Comparison of ENCODE assay signal across 24 mouse cellular contexts in the genomic region with DNA sequence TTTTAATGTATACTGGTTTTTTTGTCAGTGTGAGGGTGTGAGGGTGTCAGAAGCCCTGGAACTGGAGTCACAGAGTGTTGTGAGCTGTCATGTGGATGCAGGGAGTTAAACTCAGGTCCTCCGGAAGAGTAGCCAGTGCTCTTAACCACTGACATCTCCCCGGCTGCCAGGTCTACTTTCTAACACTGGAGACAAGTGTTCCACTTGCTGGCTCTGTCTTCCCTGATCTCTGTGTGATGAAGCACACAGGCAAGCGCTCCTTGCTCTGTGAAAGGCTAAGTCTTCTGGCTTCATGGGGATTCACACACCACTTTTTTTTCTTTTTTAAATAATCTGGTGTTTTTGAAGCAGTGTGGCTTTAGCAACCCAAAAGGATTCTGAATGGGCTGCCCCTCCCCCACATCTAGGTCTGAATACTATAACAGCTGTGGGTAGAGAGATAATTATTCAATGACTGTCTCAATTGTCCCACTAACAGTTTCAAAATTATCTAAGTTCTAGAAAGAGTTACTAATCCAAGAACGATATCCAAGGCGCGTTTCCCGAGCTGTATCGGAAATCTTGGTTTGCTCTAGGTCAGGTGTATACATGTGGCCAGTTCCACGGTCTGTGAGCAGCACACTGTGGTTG.
DNase-seq lines count a peak whose midpoint lies in the region; ATAC-seq and TF ChIP-seq lines count a peak whose summit lies in the region.
"Had no signal": no experiment of that assay in that cellular context is flagged by ENCODE, and none has a peak within 500 bp of the region (broad histone marks: within the 10 kb centered on the region; RNA-seq: fewer than 3 reads in every experiment).

No protein-coding gene starts in this region.

- H3K36me3 ChIP-seq in heart, embryonic 10.5 days = no peaks in the 10 kb centered on the region
- H3K36me3 ChIP-seq in heart, adult 2 months (ENCODE audit: control insufficient read depth, insufficient read depth, low read length) = peaks cover 2% of the 10 kb centered on the region; the same call in 1 of the 2 replicates
- no peaks in the 10 kb centered on the region for H3K36me3 ChIP-seq in liver, embryonic 12.5 days
- H3K36me3 ChIP-seq in MEL (ENCODE audit: control insufficient read depth in 1 of 2, insufficient read depth in 2 of 2, low read length in 2 of 2) = peaks cover 0 to 18% of the 10 kb centered on the region in 2 experiments; a peak in 2 of 4 replicates
- H3K36me3 ChIP-seq in midbrain, embryonic 12.5 days = no peaks in the 10 kb centered on the region
- H3K36me3 ChIP-seq: kidney, embryonic 15.5 days; limb, embryonic 13.5 days; lung, embryonic 15.5 days had no signal

- no peaks in the 10 kb centered on the region for H3K9me3 ChIP-seq in heart, embryonic 10.5 days
- no peaks in the 10 kb centered on the region for H3K9me3 ChIP-seq in liver, embryonic 12.5 days (replicated peaks)
- H3K9me3 ChIP-seq in MEL (replicated peaks; ENCODE audit: insufficient read depth, low read length) = no peaks in the 10 kb centered on the region
- no peaks in the 10 kb centered on the region for H3K9me3 ChIP-seq in midbrain, embryonic 12.5 days
- H3K9me3 ChIP-seq: kidney, embryonic 15.5 days; limb, embryonic 13.5 days; lung, embryonic 15.5 days had no signal

- peak; percentile 75 for DNase-seq in heart, embryonic 10.5 days (ENCODE audit: low spot score)
- no peak for DNase-seq in heart, adult 2 months
- DNase-seq in liver (peak; percentile 8), MEL (ENCODE audit: low read depth, low spot score) (no peak)
- DNase-seq: adrenal gland, postnatal 36 days; cerebellum, adult 11-12 months; cerebellum, postnatal 10 days; gastrocnemius, postnatal 36 days; heart, postnatal 36 days; kidney, postnatal 4 days; lung, postnatal 4 days; right cerebral cortex, postnatal 25 days; spleen, adult 18-20 months had no signal

- no peaks in the 10 kb centered on the region for H3K27me3 ChIP-seq in heart, embryonic 10.5 days (ENCODE audit: insufficient read depth, poor library complexity, severe bottlenecking)
- no peaks in the 10 kb centered on the region for H3K27me3 ChIP-seq in heart, adult 2 months (ENCODE audit: control insufficient read depth, insufficient read depth, low read length)
- no peaks in the 10 kb centered on the region for H3K27me3 ChIP-seq in liver, embryonic 12.5 days (replicated peaks)
- H3K27me3 ChIP-seq in MEL (ENCODE audit: control insufficient read depth in 1 of 2, insufficient read depth in 2 of 2, low read length in 2 of 2) = no peaks in the 10 kb centered on the region
- no peaks in the 10 kb centered on the region for H3K27me3 ChIP-seq in midbrain, embryonic 12.5 days
- H3K27me3 ChIP-seq: kidney, embryonic 15.5 days; limb, embryonic 13.5 days; lung, embryonic 15.5 days; Patski had no signal

- peaks cover 40% of the 10 kb centered on the region for H3K4me1 ChIP-seq in heart, embryonic 10.5 days
- H3K4me1 ChIP-seq in heart, adult 2 months (ENCODE audit: control insufficient read depth, insufficient read depth, low read length) = peaks cover 17% of the 10 kb centered on the region
- peaks cover 32% of the 10 kb centered on the region for H3K4me1 ChIP-seq in liver, embryonic 12.5 days
- H3K4me1 ChIP-seq in MEL (ENCODE audit: control insufficient read depth in 1 of 2, insufficient read depth in 2 of 2, low read length in 2 of 2) = peaks cover 7 to 18% of the 10 kb centered on the region in 2 experiments
- peaks cover 50% of the 10 kb centered on the region for H3K4me1 ChIP-seq in midbrain, embryonic 12.5 days

- no peak overlapping the region for H3K9ac ChIP-seq in heart, adult 2 months (ENCODE audit: low read depth, low read length)
- no peak overlapping the region for H3K9ac ChIP-seq in liver, embryonic 12.5 days
- H3K9ac ChIP-seq in MEL (ENCODE audit: control insufficient read depth, low read depth, low read length, poor library complexity, severe bottlenecking) = peak overlapping the region; percentile 44
- no peak overlapping the region for H3K9ac ChIP-seq in midbrain, embryonic 12.5 days (replicated peaks)
- H3K9ac ChIP-seq: kidney, embryonic 15.5 days; limb, embryonic 13.5 days; liver, embryonic 14.5 days; lung, embryonic 15.5 days had no signal

- H3K4me2 ChIP-seq in liver, embryonic 12.5 days = no peak overlapping the region
- H3K4me2 ChIP-seq in midbrain, embryonic 12.5 days (replicated peaks) = no peak overlapping the region
- H3K4me2 ChIP-seq: heart, embryonic 11.5 days; kidney, embryonic 15.5 days; limb, embryonic 13.5 days; lung, embryonic 15.5 days had no signal

- no peak overlapping the region for H3K27ac ChIP-seq in heart, embryonic 10.5 days
- no peak overlapping the region for H3K27ac ChIP-seq in heart, adult 2 months
- H3K27ac ChIP-seq in liver, embryonic 12.5 days = no peak overlapping the region
- H3K27ac ChIP-seq in MEL (ENCODE audit: control insufficient read depth, low read depth, low read length) = peak overlapping the region; percentile 22; the same call in 1 of the 2 replicates
- 0 out of 2 replicates have a peak overlapping the region, but pooled peaks have one; percentile 35 for H3K27ac ChIP-seq in midbrain, embryonic 12.5 days (replicated peaks)
- H3K27ac ChIP-seq: kidney, embryonic 15.5 days; limb, embryonic 13.5 days; liver, embryonic 14.5 days; lung, embryonic 15.5 days had no signal

- TF ChIP-seq CTCF in heart, adult 2 months (IDR thresholded peaks at IDR 0.05) = no peak
- TF ChIP-seq CTCF in MEL (IDR thresholded peaks at IDR 0.05 in 2 of 3, conservative IDR thresholded peaks at IDR 0.05 in 1 of 3; ENCODE audit: control insufficient read depth in 1 of 3, insufficient read depth in 1 of 3, low read depth in 2 of 3, low read length in 3 of 3, poor library complexity in 1 of 3, severe bottlenecking in 1 of 3) = no peak

- no peak for ATAC-seq in liver, embryonic 12.5 days
- no peak for ATAC-seq in midbrain, embryonic 12.5 days (ENCODE audit: low FRiP score, low read depth)
- no peak for ATAC-seq in erythroblast, adult 5-6 weeks (replicated peaks; ENCODE audit: low FRiP score, poor library complexity, severe bottlenecking)
- ATAC-seq: CD4-positive, CD25-positive, alpha-beta regulatory T cell, adult 4 months; intestine, postnatal 0 days; Patski had no signal

- intact Hi-C loops in heart, adult 2 months (cut with DNase I) = no loop called here

- no peak for TF ChIP-seq EP300 in heart, adult 2 months (IDR thresholded peaks at IDR 0.05; ENCODE audit: insufficient read depth, low read depth, low read length)
- peak; percentile 37 to 51; a peak in 2 of 4 replicates for TF ChIP-seq EP300 in MEL (IDR thresholded peaks at IDR 0.05; ENCODE audit: low read depth in 1 of 2, low read length in 2 of 2)

- WGBS in heart, embryonic 10.5 days = 55% methylated on average over 9 of the region's 9 CpGs
- WGBS in heart, adult 2 months = 36% methylated on average over 9 of the region's 9 CpGs
- 54% methylated on average over 9 of the region's 9 CpGs for WGBS in liver, embryonic 12.5 days (ENCODE audit: insufficient replicate concordance)
- WGBS in midbrain, embryonic 12.5 days = 46% methylated on average over 9 of the region's 9 CpGs

- H3K4me3 ChIP-seq in heart, embryonic 10.5 days = no peak overlapping the region
- H3K4me3 ChIP-seq in heart, adult 2 months = no peak overlapping the region
- H3K4me3 ChIP-seq in liver, embryonic 12.5 days = no peak overlapping the region
- peak overlapping the region; percentile 21 to 44 for H3K4me3 ChIP-seq in MEL (ENCODE audit: control insufficient read depth in 1 of 2, insufficient read depth in 1 of 2, low read depth in 2 of 2, low read length in 2 of 2)
- no peak overlapping the region for H3K4me3 ChIP-seq in midbrain, embryonic 12.5 days
- H3K4me3 ChIP-seq: kidney, embryonic 15.5 days; limb, embryonic 13.5 days; lung, embryonic 15.5 days had no signal

- H3K79me2 ChIP-seq in heart, adult 2 months (replicated peaks; ENCODE audit: control insufficient read depth, insufficient read depth, low read length) = peaks cover 6% of the 10 kb centered on the region
- peaks cover 2% of the 10 kb centered on the region for H3K79me2 ChIP-seq in MEL (ENCODE audit: control insufficient read depth, insufficient read depth, low read length, poor library complexity)

- no peak for TF ChIP-seq RAD21 in MEL (IDR thresholded peaks at IDR 0.05; ENCODE audit: low read depth, low read length)

- TF ChIP-seq POLR2A in heart, adult 2 months (IDR thresholded peaks at IDR 0.05; ENCODE audit: insufficient read depth, low read depth, low read length) = no peak
- no peak for TF ChIP-seq POLR2A in MEL (IDR thresholded peaks at IDR 0.05; ENCODE audit: control insufficient read depth in 1 of 2, insufficient read depth in 1 of 2, low read depth in 1 of 2, low read length in 2 of 2, poor library complexity in 1 of 2)

TF ChIP-seq in MEL, 35 proteins besides CTCF, POLR2A, EP300 and RAD21 (continues in another document):
- TF ChIP-seq MYC (IDR thresholded peaks at IDR 0.05; ENCODE audit: low read depth, low read length) = no peak
- no peak for TF ChIP-seq TBP (IDR thresholded peaks at IDR 0.05; ENCODE audit: low read depth, low read length)
- TF ChIP-seq NELFE (IDR thresholded peaks at IDR 0.05; ENCODE audit: low read depth, low read length) = no peak
- TF ChIP-seq SIN3A (IDR thresholded peaks at IDR 0.05; ENCODE audit: low read length) = peak; percentile 48
- TF ChIP-seq BHLHE40 (IDR thresholded peaks at IDR 0.05; ENCODE audit: borderline replicate concordance, low read depth, low read length) = no peak
- no peak for TF ChIP-seq USF2 (IDR thresholded peaks at IDR 0.05; ENCODE audit: borderline replicate concordance in 1 of 2, insufficient read depth in 1 of 2, low read depth in 1 of 2, low read length in 2 of 2)
- TF ChIP-seq SMC3 (IDR thresholded peaks at IDR 0.05; ENCODE audit: low read depth, low read length) = no peak
- no peak for TF ChIP-seq MAX (IDR thresholded peaks at IDR 0.05; ENCODE audit: low read length)
- TF ChIP-seq RCOR1 (IDR thresholded peaks at IDR 0.05; ENCODE audit: low read depth, low read length) = no peak
- TF ChIP-seq ETS1 (IDR thresholded peaks at IDR 0.05; ENCODE audit: low read depth, low read length) = peak; percentile 91
- TF ChIP-seq USF1 (IDR thresholded peaks at IDR 0.05; ENCODE audit: low read depth, low read length) = no peak
- no peak for TF ChIP-seq ZKSCAN1 (IDR thresholded peaks at IDR 0.05; ENCODE audit: low read depth, low read length)
- no peak for TF ChIP-seq ZC3H11A (IDR thresholded peaks at IDR 0.05; ENCODE audit: low read depth, low read length)
- no peak for TF ChIP-seq E2F4 (IDR thresholded peaks at IDR 0.05; ENCODE audit: borderline replicate concordance, low read depth, low read length)
- TF ChIP-seq CHD1 (IDR thresholded peaks at IDR 0.05; ENCODE audit: low read depth, low read length) = no peak
- no peak for TF ChIP-seq ZMIZ1 (IDR thresholded peaks at IDR 0.05; ENCODE audit: low read depth, low read length)
- no peak for TF ChIP-seq GABPA (IDR thresholded peaks at IDR 0.05; ENCODE audit: low read depth, low read length)
- TF ChIP-seq MYB (IDR thresholded peaks at IDR 0.05; ENCODE audit: low read depth, low read length) = no peak
- TF ChIP-seq MAFK (IDR thresholded peaks at IDR 0.05; ENCODE audit: borderline replicate concordance, low read depth, low read length) = no peak
- no peak for TF ChIP-seq JUND (IDR thresholded peaks at IDR 0.05; ENCODE audit: low read depth, low read length)

Comparison
In these comparisons a context has a peak if more than half of its experiments do, and no peak if none do; other contexts are left out.
1. DNase-seq: peak in heart, embryonic 10.5 days (single experiment) and liver (single experiment); none in heart, adult 2 months (0 of 2) and MEL (single experiment).
2. H3K27ac ChIP-seq: peak in MEL (single experiment) and midbrain, embryonic 12.5 days (single experiment); none in heart, embryonic 10.5 days (single experiment), heart, adult 2 months (single experiment) and liver, embryonic 12.5 days (single experiment).
3. H3K4me3 ChIP-seq: peak in MEL (2 of 2); none in heart, embryonic 10.5 days (single experiment), heart, adult 2 months (single experiment), liver, embryonic 12.5 days (single experiment) and midbrain, embryonic 12.5 days (single experiment).